Mouse (Mus musculus): ENCODE results near the gene Usp48.

The Usp48 gene

DNA sequence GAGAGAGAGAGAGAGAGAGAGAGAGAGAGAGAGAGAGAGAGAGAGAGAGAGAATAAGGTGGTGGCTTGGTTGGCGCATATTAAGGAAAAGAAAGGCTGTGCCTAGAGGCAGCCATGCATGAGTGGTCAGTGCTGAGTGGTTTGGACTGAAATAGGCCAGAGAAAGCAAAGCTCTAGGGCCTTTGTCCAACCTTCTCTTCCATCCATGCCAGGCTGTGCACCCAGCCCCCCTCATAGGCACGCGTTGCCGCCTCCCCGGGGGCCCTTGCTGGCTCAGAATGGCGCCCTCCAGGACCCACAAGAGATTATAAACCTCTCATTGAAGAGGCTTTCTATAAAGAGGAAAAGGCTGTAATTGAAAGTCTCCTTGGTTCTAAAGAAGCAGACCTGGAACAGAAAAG lies 68.0 kb downstream of the Usp48 start:
- no peak for DNase-seq (ENCODE audit: low spot score)

DNA sequence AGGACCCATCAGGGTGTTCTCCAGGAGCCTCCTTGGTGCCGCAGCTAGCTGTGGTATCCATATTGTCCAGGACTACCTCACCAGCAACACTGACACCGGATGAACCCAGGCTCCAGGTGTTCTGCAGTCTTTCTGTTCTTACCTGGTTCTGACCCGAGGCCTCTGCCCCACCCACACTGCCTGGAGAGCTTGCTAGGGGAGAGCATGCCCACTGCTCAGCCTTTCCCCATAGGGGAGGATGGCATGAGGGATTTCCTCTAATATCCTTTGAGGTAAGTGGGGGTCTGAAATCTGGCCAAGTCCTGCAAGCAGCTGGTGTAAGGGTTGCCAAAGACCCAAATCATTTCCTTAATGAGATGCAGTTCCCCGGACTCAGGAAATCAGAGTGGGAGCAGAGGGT lies 69.9 kb downstream of the Usp48 start:
- DNase-seq (ENCODE audit: low spot score) = no peak

DNA sequence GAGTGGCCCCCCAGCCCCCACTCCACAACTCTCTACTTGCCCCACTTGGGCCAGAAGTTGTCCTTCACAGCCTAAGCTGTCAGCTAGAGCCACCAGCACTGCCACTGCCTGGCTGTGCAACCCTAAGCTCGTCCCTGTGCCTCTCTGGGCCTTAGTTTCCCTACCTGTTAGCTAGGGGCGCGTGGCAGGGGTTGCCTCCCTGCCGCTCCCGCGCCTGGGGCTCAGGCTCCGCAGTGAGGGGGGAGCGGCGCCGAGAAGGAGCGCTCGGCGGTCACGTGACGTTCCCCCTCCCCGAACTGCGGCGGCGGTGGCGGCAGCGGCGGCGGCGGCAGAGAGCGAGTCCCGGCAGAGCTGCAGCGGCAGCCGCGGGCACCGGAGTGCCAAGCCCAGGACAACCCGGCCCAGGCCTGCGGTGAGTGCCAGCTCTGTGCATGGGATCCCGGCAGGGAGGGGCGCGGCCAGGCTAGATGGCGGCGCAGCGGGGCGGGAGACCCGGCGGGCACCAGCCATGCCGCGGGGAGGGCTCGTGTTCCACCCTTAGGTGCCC lies 71.0 kb downstream of the Usp48 start, which contains the start of gene Rap1gap:
Rap1gap (plus strand) TSS at position 294 of the 547 bp plus-strand sequence.
- no peak for DNase-seq (ENCODE audit: low spot score)

DNA sequence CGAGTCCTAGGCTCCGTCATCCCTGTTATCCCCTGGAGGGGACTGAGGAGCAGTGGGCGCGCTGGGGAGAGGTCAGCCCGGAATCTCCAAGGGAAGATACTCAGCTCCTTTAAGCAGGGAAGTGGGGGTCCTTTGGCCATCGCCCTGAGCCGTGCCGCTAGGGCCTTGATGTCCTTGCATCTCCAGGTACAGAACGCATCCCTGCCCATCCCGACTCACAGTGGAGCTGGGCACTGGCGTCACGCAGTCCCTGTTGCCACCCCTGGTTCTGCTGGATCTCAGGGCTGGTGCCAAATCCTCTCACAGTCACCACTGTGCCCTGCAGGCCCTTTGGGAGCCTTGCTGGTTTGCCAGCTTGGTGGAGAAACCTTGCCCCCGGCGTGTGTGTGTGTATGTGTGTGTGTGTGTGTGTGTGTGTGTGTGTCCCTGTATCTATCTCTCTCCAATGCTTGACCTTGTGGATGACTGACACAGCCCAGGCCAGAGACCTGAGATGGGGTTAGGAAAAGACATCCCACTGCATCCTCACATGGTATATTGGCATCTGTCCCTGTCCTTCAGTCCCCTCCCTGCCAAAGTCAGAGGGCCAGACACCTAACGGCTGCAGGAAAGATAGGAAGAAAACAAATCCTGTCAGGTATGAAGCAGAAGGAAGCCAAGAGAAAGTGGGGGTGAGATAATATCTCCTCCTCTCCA lies 71.6 kb downstream of the Usp48 start:
- no peak for DNase-seq (ENCODE audit: low spot score)

DNA sequence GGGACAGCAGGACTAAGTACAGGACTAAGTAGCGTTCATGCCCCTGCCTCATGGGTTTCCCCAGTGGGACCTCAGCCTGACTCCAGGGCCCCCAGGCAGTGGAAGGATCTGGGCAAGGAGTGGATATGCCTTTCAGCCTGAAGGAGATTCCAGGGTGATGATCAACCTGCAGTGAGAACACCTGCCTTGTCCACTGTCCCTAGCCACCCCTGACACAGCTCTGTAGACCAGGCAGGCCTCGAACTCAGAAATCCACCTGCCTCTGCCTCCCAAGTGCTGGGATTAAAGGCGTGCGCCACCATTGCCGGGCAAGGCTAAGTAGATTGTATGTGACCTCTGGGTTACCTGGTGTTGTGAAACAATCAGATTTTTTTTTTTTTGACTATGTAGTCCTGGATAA lies 72.2 kb downstream of the Usp48 start:
- no peak for DNase-seq (ENCODE audit: low spot score)

DNA sequence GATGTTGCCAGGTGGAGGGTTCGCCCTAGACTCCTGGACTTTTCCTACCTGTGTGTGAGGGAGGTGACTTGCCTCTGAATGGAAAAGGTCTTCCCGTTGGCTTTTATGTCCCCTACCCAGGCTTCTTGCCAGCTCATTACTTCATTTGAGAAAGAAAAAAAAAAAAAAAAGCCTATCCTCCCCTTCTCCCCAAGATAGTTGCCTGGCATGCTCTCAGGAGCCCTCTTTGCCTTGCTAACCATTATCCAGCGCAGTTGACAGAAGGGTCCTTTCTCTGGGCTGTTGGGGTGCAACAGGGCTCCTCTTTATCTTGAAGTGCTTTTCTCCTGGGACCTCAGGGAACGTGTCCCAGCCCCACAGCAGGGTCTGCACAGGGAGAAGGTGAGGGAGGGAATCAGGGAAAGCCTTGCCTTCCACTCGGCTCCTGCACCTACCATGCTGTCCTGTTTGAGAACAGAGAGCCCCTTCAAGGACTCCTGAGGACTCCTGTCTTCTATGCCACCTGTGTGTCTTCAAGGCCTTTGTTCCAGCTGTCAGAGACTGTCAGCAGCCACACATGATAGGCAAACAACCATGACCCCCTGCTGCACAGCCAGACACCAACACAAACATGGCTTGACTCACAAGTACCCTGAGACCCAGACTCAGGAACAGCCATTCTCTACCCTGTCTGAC lies 72.9 kb downstream of the Usp48 start:
- DNase-seq (ENCODE audit: low spot score) = no peak

DNA sequence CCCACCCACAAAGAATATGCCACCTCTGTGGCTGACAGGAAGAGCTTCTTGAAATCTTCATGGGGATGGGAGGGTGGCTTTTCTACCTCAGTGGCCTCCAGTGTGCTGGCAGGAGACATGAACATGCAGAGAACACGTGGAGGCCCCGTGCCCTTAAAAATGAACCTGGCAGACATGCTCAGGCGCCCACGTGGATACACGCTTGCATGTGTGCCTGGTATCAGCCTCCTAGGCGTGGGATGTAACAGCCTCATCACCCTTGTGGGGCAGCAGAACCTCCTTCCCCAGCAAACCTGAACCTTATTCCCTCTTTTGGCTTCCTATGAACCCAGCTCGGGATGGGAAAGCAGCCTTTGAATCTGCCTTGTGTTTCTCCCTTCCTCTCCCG lies 73.4 kb downstream of the Usp48 start:
- no peak for DNase-seq (ENCODE audit: low spot score)

DNA sequence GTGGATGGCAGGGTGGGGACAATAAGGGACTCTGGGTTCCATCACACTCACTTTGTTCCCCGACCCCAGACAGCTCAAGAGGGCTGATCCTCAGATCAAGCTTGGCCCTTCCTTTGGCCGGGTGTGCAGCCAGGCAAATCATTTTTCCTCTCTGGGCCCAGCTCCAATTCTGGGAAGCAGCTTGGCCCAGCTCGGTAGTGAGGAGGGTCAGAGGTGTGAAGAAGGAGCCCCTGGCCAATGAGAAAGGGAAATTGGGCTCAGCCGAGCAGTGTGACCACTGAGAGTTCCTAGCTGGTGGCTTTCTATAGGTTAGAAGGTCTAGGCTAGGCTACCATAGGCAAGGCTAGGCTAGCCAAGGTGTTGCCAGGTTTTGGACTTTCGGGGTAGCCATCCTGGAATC lies 74.2 kb downstream of the Usp48 start:
- DNase-seq (ENCODE audit: low spot score) = no peak

DNA sequence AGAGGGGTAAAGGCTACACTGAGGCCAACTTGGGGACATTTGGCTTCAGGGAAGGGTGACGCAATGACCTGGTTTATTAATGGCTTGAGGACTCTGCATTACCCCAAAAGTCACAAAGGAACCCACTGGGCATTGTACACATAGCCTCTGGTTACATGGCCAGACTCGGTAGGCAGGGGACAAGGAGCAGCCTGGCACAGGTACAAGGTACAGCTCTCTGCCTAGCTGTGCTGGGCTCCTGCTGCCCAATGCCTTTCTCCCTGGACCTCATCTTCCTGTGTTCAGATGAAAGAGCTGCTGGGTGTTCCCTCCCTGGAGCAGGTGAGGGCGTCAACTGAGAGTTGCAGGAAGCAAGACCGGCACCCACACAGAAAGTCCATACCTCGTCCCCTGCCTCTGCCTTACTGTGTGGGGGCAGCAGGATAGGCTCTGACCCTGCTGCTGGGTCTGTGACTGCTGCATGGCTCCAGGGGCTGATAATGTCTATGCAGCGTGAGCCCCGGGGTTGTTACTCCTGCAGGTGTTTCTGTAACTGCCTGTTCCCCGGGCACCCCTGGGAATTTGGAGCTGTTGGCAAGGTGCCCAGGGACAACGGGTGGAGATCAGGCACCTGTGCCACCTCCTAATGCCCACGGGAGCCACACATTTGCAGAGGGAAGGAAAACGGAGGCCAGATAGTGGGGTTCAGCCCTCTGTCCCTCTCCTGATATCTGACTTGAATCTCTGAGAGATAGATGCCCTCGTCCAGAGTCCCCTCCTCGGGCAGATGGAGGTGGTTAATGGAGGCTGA lies 78.4 kb downstream of the Usp48 start:
- no peak for DNase-seq (ENCODE audit: low spot score)

DNA sequence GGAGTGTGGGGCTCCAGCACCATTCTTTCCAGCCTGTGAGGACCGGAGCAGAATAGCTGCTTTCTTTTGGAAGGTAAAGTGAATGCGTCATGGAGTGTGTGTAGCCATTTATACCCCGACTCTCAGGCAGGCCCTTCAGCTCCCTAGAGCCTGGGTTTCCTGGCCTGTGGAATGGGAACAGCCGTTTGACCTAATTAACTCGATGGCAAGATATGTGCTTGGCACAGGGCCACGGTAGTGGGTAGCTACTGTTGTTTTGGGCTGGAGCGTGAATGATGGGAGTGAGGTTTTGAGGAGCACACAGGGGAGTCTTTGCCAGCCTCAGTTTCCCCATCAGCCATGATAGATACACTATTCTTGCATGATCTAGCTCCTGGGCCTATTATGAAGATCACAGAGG lies 82.0 kb downstream of the Usp48 start:
- DNase-seq (ENCODE audit: low spot score) = peak; percentile 19

DNA sequence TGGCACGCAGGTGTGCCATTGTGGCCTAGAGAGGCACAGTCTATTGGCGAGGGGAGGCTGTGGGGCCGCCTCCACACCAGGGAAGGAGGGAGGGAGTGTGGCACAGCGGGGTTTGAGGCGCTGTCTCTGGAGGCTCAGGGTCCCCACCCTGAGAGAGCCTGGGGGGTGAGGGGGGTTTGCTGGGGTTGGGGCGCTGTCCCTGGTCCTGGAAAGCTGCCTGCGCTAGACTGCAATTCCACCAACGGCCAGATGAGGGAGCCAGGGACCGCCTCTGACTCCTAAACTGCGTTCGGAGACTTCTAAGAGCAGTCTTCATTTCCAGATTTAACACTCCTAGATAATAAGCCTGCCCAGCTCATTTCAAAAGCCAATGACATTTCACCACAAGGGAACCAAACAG lies 82.5 kb downstream of the Usp48 start:
- peak; percentile 76 for DNase-seq (ENCODE audit: low spot score)

DNA sequence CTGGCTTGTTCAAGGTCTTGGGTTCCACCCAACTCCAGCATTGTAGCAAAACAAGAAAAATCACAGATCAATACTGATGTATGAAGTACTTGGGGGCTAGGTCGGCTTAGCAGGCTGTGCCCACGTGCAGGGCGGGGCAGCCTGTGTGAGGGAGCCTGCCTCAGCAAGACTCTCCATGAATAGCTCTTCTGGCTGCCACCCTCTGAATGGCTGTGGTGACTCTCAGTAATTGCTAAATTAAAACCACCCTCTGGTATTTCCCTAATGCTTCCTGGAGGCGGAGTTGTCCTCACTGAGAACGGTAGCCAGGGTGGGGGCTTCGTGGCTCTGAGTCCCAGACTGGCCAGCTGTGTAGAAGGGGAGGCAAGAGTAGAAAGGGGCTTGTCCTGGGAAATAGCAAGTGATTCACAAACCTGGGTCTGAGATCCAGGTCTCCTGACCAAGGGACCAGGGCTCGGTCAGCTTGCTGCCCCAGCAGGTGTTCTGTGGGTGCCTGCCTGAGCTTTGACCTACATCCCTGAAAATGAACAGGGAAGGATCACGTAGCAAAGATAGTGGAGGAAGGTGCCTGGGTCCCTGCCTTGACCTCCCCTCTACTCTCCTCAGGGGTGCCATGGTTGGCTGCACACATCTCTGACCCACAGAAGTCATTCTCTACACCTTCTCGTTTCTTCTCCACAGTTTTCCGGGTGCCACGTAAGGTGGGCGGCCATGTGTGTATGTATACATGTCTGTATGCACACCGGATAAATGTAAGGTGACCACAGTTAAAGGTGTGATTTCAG lies 83.3 kb downstream of the Usp48 start:
- DNase-seq (ENCODE audit: low spot score) = no peak

DNA sequence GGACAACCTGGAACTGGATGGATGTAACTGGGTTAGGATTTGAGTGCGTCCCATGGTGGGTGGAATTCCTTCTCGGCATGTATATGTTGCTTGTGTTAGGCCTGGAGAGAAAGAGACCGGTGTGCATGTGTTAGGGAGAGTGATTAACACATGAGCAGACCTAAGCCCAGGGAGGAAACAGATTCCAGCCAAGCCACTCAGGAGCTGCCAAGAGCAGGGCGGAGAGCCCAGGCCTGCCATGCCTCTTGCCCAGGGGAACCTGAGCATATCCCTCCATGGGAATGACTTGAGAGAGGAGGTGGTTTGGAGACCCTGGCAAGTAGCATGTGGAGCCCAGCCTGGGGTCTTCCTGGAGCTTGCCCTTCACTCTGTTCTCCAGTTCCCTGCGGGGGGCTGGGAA lies 84.4 kb downstream of the Usp48 start:
- DNase-seq (ENCODE audit: low spot score) = no peak

DNA sequence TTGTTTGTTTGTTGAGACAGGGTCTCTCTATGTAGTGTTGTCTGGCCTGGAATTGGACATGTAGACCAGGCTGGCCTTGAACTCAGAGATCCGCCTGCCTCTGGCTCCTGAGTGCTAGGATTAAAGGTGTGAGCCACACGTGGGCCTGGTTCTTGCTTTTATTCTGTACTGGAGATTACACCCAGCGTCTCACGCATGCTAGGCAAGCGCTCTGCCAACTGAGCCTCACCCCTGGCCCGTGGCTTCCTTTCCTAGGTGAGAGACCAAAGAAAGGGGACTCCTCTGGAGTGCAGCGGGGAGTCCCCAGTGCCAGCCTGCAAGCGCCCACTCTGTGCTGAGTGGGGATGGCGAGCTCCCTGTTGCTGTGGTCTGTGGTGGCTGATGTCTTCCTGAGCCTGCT lies 85.0 kb downstream of the Usp48 start:
- DNase-seq (ENCODE audit: low spot score) = no peak

DNA sequence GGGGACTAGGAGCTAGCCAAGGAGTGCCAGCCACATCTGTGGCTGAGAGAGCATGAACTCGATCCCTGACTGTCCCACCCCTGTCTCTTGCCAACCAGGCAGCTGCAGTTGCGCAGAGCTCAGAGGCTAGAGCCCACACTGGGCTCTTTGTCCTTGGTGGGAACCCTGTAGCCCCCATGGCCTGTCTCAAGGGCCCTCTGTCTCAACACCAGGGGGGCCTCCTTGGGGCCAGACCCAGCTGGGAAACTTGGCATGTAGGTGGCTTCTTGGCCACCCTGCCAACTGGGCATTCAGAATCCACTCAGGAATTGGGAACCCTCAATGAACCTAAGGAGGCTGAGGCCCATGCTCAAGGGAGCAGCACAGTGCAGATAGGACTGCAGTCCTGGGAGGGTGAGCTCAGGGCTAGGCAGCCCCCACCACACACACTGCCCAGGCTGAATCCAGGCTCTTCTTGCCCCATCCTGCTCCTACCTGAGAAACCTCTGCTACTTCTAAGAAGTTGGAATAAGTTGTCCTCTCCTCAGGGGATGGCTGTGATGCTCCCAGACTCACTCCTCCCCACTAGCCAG lies 86.5 kb downstream of the Usp48 start:
- DNase-seq (ENCODE audit: low spot score) = no peak

DNA sequence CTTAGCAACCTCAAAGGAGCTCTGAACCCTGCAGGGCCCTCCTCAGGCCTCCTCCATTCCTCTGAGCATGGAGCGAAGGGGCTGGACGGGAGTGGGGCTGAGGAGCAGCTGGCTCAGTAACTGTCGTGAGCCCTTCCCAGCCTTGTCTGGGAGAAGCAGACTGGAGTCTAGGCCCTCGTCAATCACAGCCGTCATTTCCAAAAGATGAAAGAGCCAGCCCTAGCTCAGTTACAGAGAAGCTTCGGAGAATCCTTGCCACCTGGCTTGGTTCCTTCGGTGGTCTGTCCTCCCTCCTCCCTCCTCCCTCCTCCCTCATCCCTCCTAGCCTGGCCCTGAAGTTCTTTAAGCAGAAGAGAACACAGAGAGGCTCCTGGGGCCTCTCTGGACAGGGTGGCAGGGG lies 87.2 kb downstream of the Usp48 start:
- DNase-seq (ENCODE audit: low spot score) = no peak

DNA sequence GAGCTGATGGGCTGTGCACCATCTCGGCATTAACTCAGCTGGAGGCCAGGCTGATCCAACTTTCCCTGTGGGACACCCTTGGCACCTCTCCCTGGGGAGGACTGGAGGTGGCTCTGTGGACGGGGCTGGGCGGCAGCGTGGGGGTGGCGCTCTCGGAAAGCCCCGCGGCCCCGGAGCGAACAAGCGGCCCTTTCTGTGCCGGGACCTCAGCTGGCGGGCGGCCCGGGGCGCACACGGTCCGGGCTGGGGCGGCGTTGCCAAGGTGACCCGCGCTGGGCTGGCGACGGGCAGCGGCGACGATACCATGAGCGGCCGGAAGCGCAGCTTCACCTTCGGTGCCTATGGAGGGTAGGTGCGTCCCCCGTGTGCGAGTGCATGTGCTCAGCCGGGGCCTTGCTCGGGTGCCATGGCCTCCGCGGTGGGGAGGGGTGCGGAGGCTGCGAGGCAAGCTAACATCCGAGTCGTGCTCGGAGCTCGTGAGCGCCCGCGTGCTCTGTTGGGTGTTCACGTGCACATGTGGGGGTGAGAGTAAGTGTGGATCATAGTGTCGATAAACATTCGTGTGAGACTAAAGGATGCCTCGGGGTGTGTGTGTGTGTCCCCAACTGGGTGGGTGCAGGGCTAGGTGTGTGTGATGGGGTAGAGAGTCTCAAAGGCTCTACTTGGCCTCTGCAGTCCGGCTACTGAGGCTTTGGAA lies 88.0 kb downstream of the Usp48 start:
- DNase-seq (ENCODE audit: low spot score) = no peak

DNA sequence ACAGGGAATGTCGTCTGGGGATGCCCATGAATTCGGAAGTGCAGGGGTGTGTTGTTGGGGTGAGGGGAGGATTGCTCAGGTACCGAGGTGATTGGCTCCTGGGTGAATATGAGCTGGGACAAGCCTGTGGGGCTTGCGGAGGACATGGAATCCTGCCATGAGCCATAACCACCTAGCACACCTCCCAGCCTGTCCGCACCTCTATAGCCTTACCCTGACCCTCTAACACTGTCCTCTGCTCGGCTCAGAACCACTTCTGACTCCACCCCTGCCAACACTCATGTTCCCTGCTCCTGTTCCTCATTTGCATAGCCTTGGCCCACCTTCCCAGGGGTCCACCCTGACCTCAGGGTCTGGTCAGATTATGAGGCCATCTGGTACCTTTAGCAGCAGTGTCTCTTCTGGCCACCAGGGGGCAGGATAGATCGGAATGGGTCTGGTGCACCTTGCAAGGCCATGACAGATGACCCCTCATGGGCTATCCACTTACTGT lies 89.5 kb downstream of the Usp48 start:
- DNase-seq (ENCODE audit: low spot score) = peak; percentile 18

DNA sequence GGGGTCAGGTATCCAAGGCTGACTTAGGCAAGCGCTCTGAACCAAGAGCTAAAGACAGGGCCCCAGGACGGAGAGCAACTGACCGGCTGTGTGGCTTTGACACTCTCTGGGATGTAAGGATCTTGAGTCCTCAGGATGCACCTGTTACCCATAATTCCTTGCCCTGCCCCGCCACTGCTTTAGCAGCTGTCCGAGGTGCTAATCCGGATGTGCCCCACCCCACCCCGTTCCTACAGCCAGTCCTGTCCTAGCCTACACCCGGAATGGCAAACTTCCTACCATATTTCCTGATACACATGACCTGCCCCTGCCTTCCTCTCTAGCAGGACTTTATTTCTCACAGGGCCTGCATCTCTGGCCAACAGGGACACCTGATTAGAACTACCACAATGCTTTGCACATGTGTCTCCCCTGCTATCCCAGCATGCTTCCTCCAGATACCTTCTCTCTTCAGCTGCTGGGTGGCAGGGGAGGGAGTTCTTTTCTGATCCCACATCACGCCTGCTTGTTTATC lies 91.3 kb downstream of the Usp48 start:
- no peak for DNase-seq (ENCODE audit: low spot score)

DNA sequence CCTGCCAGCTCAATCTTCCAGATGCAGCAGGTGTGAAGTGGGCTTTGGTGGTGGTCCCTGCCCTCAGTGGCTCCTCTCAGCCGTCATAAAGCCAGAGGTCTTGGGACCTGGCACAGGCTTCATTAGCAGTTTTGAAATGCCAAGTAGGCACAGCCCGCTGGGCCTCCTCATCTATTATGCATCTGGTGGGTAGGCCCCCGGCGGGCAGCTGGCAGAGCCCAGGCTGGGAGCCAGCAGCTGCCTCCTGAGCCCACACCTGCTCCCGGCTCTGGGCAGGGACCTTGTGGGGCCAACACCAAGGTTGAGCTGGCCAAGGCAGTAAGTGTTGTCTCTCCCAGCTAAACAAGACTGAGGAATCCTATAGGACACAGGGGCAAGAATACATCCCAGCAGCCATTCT lies 92.7 kb downstream of the Usp48 start:
- DNase-seq (ENCODE audit: low spot score) = no peak
